Mouse (Mus musculus): ENCODE measurements around the gene Vps13d.

- TF ChIP-seq CTCF (IDR thresholded peaks at IDR 0.05; ENCODE audit: low read depth) (no peak), EP300 (IDR thresholded peaks at IDR 0.05; ENCODE audit: low read depth) (peak; percentile 57)
These were observed 168.4 kb downstream of the Vps13d start for GRCm38 (mm10) chr4:145026449-145026851.
